Mouse (Mus musculus) midbrain, embryonic 12.5 days (tissue): ENCODE results near the gene Cd200. TPM values are rescaled to one million over a fixed set of nuclear protein-coding genes. Genes with fewer than 3 reads are reported as not detected.
"Not testable (repeated sequence)": the region's sequence is repeated elsewhere in the genome, so short reads cannot be mapped to it uniquely, and the experiment has no call there.

Source experiments
- ATAC-seq: fragments of 200-750 bp; cut with Nextera tagmentation; 2 replicates; pipeline ENCODE4 v1.8.0; 2017; ENCODE audit warnings: low read depth, moderate TSS enrichment, moderate library complexity; ENCODE audit not compliant: low FRiP score
- H3K27ac ChIP-seq: fragments of 300-500 bp; sonication (generic); replicated peaks from 2 replicates; pipeline ENCODE4 v1.5.1; 2016; ENCODE audit warnings: mild to moderate bottlenecking
- H3K27me3 ChIP-seq: fragments of 300-500 bp; sonication (generic); 2 replicates; pipeline ENCODE4 v1.6.1; 2016; ENCODE audit warnings: mild to moderate bottlenecking
- H3K36me3 ChIP-seq: fragments of 300-500 bp; sonication (generic); 2 replicates; pipeline ENCODE4 v1.6.1; 2016
- H3K4me1 ChIP-seq: fragments of 300-500 bp; sonication (generic); 2 replicates; pipeline ENCODE4 v1.6.1; 2016
- H3K4me2 ChIP-seq: fragments of 300-500 bp; sonication (generic); replicated peaks from 2 replicates; pipeline ENCODE4 v1.6.1; 2016; ENCODE audit warnings: mild to moderate bottlenecking, moderate library complexity
- H3K4me3 ChIP-seq: fragments of 300-500 bp; sonication (generic); 2 replicates; pipeline ENCODE4 v1.5.1; 2016; ENCODE audit warnings: mild to moderate bottlenecking
- H3K9ac ChIP-seq: fragments of 300-500 bp; sonication (generic); replicated peaks from 2 replicates; pipeline ENCODE4 v1.6.1; 2016; ENCODE audit warnings: mild to moderate bottlenecking, moderate library complexity
- H3K9me3 ChIP-seq: fragments of 300-500 bp; sonication (generic); 2 replicates; pipeline ENCODE4 v1.6.1; 2016; ENCODE audit warnings: mild to moderate bottlenecking
- WGBS: fragments of 180-500 bp; shearing (Covaris S2); methylation state at CpG from one replicate; pipeline ENCODE4 v1.1.7; 2016; 5-methylcytosine and 5-hydroxymethylcytosine counted together
- polyA plus RNA-seq: library from polyadenylated mRNA; unstranded; fragments of >200 nt; fragmentation: Nextera tagmentation; extraction: Ambion mirVana; gene quantifications from 2 replicates; pipeline ENCODE4 v1.2.1, GENCODE M21; 2016

Gene Cd200
- polyA plus RNA-seq, 1 experiment from 2014 or later: 77.7 TPM

DNA sequence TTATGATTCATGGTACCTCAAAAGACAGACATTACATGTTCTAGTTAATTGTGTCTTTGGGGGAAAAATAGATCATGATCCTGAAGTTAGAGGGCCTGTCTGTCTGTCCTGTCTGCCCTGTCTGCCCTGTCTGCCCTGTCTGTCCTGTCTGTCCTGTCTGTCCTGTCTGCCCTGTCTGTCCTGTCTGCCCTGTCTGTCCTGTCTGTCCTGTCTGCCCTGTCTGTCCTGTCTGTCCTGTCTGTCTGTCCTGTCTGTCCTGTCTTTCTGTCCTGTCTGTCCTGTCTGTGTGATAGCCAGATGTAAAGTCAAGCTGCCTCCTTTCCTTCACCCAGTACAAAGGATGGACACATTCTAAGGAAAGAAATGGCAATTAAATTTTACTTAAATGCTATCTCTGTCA lies 56.0 kb downstream of the Cd200 start:
- Histone ChIP-seq H3K9me3 (no peaks in the 10 kb centered on the region), H3K9ac (no peak overlapping the region), H3K27ac (no peak overlapping the region), H3K36me3 (no peaks in the 10 kb centered on the region), H3K27me3 (no peaks in the 10 kb centered on the region), H3K4me3 (no peak overlapping the region), H3K4me1 (no peaks in the 10 kb centered on the region), H3K4me2 (no peak overlapping the region)
- peak; percentile 82 for ATAC-seq

DNA sequence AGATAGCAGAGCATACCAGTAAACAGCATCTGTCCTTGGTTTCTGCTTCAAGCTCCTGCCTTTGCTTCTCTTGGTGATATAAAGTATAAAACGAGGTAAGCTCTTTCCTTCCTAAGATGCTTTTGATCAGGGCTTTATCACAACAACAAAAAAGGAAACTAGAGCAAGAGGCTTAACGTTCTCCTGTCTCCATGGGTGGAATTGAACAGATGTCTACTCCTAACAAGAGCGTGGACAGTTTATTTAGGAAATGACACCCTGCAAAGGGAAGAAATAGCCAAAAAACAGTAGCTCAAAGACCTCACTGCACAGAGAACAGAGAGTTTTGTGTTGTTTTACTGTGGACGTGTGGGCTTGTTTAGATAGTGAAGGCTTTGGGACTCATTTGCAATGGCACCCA lies 58.1 kb downstream of the Cd200 start:
- Histone ChIP-seq H3K27ac (no peak overlapping the region), H3K4me2 (no peak overlapping the region), H3K36me3 (no peaks in the 10 kb centered on the region), H3K4me3 (no peak overlapping the region), H3K9ac (no peak overlapping the region), H3K27me3 (no peaks in the 10 kb centered on the region), H3K4me1 (no peaks in the 10 kb centered on the region), H3K9me3 (no peaks in the 10 kb centered on the region)
- no peak for ATAC-seq
- WGBS: 63% methylated on average over 4 of the region's 4 CpGs

DNA sequence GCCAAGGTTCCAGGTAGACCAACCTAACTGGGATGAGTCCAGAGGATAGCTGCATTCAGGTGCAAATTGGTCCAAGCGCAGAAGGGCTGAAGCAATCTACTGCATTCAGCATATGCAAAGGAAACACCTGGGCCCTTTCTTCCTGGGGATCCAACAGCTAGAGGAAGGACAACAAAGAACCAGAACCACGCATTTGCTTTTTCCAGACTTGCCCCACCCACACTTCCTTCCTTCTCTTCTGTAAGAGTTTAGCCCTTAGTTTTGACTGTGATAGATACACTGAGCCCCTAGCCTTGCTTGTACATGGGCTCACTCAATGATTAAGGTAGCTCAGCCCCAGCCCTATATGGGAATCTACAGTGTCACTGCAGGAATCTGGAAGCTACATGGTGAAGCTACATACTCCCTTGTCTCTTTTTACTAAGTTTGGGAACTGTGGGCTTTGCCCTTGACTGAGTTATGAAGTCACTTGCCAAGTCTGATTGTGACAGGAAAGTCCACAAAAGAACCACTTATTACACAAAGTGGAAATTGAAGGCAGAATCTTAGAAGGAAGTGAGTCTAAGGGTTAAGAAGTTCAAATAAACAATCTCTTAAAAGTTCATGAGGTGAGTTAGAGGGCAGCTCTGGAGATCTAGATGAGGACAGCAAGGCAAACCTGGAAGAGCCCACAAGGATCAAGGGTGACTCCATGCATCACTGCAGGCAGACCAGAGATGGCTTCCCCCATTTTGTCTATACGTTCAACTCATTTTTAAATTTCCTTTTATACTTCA lies 59.1 kb downstream of the Cd200 start:
- H3K27me3 ChIP-seq: no peaks in the 10 kb centered on the region
- H3K9me3 ChIP-seq: no peaks in the 10 kb centered on the region
- WGBS: 83% methylated on average over 3 of the region's 3 CpGs
- no peaks in the 10 kb centered on the region for H3K4me1 ChIP-seq
- no peak overlapping the region for H3K9ac ChIP-seq
- no peak for ATAC-seq
- no peak overlapping the region for H3K4me3 ChIP-seq
- no peak overlapping the region for H3K27ac ChIP-seq
- H3K4me2 ChIP-seq: no peak overlapping the region
- no peaks in the 10 kb centered on the region for H3K36me3 ChIP-seq

DNA sequence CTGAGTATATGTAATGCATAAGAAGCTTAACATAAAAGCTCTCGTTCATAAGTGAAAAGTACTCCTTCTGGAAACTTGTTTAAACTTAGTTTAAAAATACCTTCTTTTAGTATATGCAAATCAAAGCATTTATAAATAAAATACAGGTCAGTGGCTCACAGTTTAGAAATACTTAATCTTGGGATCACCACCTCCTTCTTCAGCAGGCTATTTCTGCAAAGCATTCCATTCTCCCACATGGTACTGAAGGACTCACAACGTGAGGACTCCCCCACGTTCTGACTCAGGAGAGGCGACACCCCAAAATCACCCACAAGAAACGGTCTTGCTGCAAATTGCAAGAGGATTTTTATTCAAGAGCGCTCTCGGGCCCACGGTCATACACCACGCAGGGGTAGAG lies 60.6 kb downstream of the Cd200 start:
- WGBS: 92% methylated on average over 9 of the region's 9 CpGs

DNA sequence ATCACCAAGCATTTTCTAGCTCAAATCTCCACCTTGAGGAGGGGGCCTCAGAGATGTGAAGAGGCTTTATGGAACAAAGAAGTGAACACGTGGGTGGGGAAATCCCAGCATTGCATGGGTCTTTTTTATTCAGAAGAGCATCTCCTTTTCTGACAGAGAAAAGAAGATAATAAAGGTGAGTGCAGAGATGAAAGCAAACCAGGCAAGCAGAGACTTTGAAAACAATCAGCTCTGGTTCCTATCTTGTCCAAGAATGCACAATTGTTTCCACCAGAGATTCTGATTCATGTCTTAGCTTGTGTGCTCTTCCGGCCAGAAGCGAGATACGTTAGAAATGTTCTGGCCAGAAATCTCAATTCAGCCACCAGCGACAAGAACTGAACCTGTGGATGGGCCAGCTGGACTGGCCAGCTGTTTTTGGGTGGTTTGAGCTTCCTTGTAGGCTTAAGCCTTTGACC lies 61.9 kb downstream of the Cd200 start:
- H3K9me3 ChIP-seq: no peaks in the 10 kb centered on the region
- no peak for ATAC-seq
- no peak overlapping the region for H3K4me3 ChIP-seq
- WGBS: 91% methylated on average over 5 of the region's 5 CpGs
- H3K27ac ChIP-seq: no peak overlapping the region
- no peaks in the 10 kb centered on the region for H3K36me3 ChIP-seq
- H3K4me1 ChIP-seq: no peaks in the 10 kb centered on the region
- no peak overlapping the region for H3K4me2 ChIP-seq
- H3K27me3 ChIP-seq: no peaks in the 10 kb centered on the region
- no peak overlapping the region for H3K9ac ChIP-seq

More for the DNA sequence above, 60.6 kb downstream of the Cd200 start:
- not testable (repeated sequence) for H3K36me3 ChIP-seq, H3K9ac ChIP-seq, H3K27ac ChIP-seq, ATAC-seq, H3K9me3 ChIP-seq, H3K4me1 ChIP-seq, H3K4me2 ChIP-seq, H3K4me3 ChIP-seq, H3K27me3 ChIP-seq

DNA sequence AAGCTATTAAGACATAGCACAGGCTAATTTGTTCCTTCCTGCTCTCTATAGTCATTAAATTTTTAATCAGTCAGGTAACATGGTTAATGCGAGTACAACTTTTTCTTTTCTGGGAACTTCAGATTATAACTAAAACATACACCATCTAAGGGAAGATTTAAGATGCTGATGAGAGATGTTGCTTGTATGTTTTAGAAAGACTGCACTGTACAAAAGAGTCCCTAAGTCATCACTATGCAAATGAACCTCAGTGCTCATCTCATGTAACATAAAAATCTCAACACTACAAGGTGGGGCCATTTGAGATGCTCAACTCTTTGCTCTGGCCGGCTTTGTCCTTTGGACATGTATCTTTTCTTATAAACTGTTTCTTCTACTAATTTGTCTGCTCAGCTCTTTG lies 62.5 kb downstream of the Cd200 start:
- 88% methylated on average over 2 of the region's 2 CpGs for WGBS
- Histone ChIP-seq H3K36me3 (no peaks in the 10 kb centered on the region), H3K27me3 (no peaks in the 10 kb centered on the region), H3K27ac (no peak overlapping the region), H3K4me3 (no peak overlapping the region), H3K4me1 (no peaks in the 10 kb centered on the region), H3K4me2 (no peak overlapping the region), H3K9me3 (no peaks in the 10 kb centered on the region), H3K9ac (no peak overlapping the region)
- ATAC-seq: no peak

DNA sequence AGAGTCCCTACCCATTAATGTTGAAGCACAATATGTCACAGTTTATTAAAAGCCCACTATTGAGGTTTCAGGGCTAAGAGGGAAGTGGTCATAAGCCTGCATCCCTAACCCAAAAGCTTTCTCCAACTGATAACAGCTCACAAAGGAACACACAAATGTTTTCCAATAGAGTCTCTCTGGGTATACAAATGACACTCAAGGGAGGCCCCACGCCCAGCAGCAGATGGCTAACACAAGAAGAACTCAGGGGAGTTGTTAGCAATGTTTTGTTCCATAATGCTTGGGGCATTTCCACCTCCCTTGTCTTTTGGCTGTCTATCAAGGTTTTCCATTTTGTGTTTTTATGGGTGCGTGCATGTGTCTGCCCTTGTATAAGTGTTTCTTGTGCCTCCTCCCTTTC lies 64.0 kb downstream of the Cd200 start:
- Histone ChIP-seq H3K9ac (no peak overlapping the region), H3K36me3 (no peaks in the 10 kb centered on the region), H3K27ac (no peak overlapping the region), H3K4me1 (no peaks in the 10 kb centered on the region), H3K4me2 (no peak overlapping the region), H3K4me3 (no peak overlapping the region), H3K27me3 (no peaks in the 10 kb centered on the region), H3K9me3 (no peaks in the 10 kb centered on the region)
- no peak for ATAC-seq
- WGBS: 68% methylated on average over 2 of the region's 2 CpGs

DNA sequence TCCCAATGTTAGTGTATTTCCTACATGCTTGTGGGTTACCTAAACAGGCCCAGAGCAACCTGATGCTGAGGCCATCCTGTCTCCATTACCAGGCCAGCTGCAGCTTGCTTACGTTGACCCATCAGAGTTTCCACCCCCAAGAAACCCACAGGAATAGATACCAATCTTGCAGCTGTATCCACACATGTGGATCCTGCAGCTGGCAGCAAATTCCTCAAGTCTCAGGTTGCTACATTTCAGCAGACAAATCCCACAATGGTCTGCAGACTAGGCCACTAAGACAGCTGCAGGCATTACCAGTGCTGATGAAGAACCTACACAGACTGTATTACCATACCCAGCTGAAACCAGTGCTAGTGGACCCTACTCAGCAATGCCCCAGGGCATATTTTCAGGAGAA lies 72.4 kb downstream of the Cd200 start:
- ATAC-seq: no peak
- H3K4me3 ChIP-seq: no peak overlapping the region
- no peaks in the 10 kb centered on the region for H3K4me1 ChIP-seq
- 87% methylated on average over 1 of the region's 1 CpGs for WGBS
- H3K27me3 ChIP-seq: no peaks in the 10 kb centered on the region
- H3K36me3 ChIP-seq: no peaks in the 10 kb centered on the region
- H3K27ac ChIP-seq: no peak overlapping the region
- H3K9me3 ChIP-seq: no peaks in the 10 kb centered on the region
- no peak overlapping the region for H3K9ac ChIP-seq
- H3K4me2 ChIP-seq: no peak overlapping the region

DNA sequence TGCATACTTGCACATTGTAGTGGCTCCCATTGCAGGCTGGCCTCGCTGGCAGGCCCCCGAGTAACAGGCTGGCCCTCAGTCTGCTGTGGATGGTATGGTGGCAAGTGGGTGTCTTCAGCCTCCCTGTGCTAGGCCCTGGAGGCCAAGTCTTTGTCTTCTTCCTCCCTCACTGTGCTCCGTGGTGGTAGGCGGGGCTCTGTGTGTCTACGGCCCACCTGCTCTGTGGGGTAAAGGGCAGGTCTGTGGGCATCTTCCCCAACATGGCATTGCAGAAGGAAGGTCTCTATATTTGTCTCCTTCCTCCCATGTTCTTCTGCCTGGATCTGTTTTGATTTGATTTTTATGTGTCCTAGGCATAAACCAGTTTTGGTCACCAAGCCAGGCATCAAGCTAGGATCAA lies 74.0 kb downstream of the Cd200 start:
- no peak overlapping the region for H3K9ac ChIP-seq
- H3K9me3 ChIP-seq: no peaks in the 10 kb centered on the region
- no peak overlapping the region for H3K4me2 ChIP-seq
- no peaks in the 10 kb centered on the region for H3K36me3 ChIP-seq
- H3K4me3 ChIP-seq: no peak overlapping the region
- H3K27me3 ChIP-seq: no peaks in the 10 kb centered on the region
- H3K4me1 ChIP-seq: no peaks in the 10 kb centered on the region
- ATAC-seq: no peak
- 91% methylated on average over 5 of the region's 5 CpGs for WGBS
- no peak overlapping the region for H3K27ac ChIP-seq

DNA sequence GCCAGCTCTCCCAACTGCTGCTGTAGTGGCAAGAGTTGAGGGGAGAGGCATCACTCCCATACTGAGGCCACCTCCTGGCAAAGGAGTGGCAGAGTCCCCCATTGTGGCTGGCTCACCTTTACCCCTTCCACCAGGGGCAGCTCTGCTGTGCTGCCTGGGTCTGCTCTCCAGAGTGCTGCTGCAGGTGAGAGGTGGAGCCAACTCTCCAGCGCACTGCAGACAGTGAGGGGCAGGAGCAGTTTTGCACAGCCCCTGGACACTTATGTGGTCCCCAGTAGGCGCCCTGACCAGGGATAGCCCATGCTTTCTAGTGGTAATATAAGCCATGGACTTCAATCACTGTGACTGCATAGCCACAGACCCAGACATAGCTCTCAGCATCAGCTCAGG lies 74.5 kb downstream of the Cd200 start:
- Histone ChIP-seq H3K27ac (no peak overlapping the region), H3K9me3 (no peaks in the 10 kb centered on the region), H3K4me3 (no peak overlapping the region), H3K4me1 (no peaks in the 10 kb centered on the region), H3K4me2 (no peak overlapping the region), H3K36me3 (no peaks in the 10 kb centered on the region), H3K27me3 (no peaks in the 10 kb centered on the region), H3K9ac (no peak overlapping the region)
- 0 out of 2 replicates have a peak, but pooled peaks have one; percentile 27 for ATAC-seq
- 77% methylated on average over 2 of the region's 2 CpGs for WGBS

DNA sequence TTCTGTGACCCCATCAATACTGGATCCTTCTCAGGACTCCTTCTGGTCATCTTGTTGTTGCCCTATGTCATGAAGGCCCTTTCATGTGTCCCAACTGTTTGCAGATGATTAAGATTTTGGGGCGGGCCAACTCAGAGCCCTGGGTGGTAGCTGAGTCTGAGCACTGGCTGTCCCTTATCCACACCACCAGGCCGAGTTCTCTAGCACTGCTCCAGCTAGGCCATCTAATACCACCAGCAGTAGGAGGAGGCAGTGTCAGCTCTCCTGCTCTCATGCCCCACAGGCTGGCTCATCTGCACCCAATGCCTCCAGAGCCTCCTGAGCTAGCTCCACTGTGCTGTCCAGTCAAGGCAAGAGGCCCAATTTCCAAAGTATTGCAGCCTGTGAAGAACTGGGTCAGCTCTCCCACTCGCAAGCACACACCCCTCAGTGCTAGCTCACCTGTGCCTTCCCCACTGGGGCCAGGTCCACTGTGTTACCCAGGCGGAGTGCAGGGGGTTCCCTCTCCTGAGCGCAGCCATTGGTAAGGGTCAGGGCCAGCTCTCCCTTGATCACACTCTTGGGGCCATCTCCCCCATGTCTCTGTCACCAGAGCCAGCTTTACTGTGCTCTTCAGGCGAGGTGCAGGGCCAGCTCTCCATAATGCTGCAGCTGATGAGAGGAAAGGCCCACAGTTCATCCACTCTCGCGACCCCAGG lies 75.0 kb downstream of the Cd200 start:
- H3K4me2 ChIP-seq: no peak overlapping the region
- H3K27ac ChIP-seq: no peak overlapping the region
- H3K27me3 ChIP-seq: no peaks in the 10 kb centered on the region
- no peak overlapping the region for H3K4me3 ChIP-seq
- no peak overlapping the region for H3K9ac ChIP-seq
- H3K36me3 ChIP-seq: no peaks in the 10 kb centered on the region
- H3K9me3 ChIP-seq: no peaks in the 10 kb centered on the region
- H3K4me1 ChIP-seq: no peaks in the 10 kb centered on the region
- 89% methylated on average over 8 of the region's 8 CpGs for WGBS
- 0 out of 2 replicates have a peak, but pooled peaks have one; percentile 34 for ATAC-seq

DNA sequence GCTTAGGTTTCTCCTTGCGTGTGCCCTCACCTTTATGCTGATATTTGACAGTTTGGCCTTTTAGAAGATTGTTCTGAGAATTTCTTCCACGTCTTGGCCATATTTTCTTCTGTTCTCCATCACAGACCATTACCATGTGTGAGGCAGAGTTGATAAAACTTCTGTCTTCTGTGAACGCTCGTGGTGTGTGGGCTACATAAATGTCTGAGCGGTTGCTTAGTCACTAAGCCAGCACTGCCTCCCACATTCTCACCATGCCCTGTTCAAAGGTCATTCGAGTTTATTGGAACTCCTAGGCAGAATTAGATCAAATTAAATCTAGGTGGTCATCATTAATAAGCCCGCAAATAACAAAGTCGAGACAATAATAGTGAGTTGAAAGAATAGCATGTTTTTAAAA lies 76.3 kb downstream of the Cd200 start:
- Histone ChIP-seq H3K4me3 (no peak overlapping the region), H3K9ac (no peak overlapping the region), H3K27me3 (no peaks in the 10 kb centered on the region), H3K36me3 (no peaks in the 10 kb centered on the region), H3K4me2 (no peak overlapping the region), H3K4me1 (no peaks in the 10 kb centered on the region), H3K27ac (no peak overlapping the region), H3K9me3 (no peaks in the 10 kb centered on the region)
- ATAC-seq: no peak
- 55% methylated on average over 8 of the region's 8 CpGs for WGBS
